8 mouse cellular contexts compared by ENCODE assay signal in genomic region chr8:61902521-61902920, GRCm38 (mm10). TPM values are rescaled to one million over a fixed set of nuclear protein-coding genes. Genes with fewer than 3 reads are reported as not detected.
DNase-seq lines count a peak whose midpoint lies in the region; ATAC-seq lines count a peak whose summit lies in the region.

Gene Palld, minus strand, starts transcription at chr8:61902690.

- H3K9ac ChIP-seq in limb, embryonic 12.5 days (replicated peaks) = no peak within 1 kb of the TSS

- no peaks in the 10 kb centered on the region for H3K4me1 ChIP-seq in brown adipose tissue, adult 24 weeks (ENCODE audit: control insufficient read depth, insufficient read depth, insufficient read length, low read length)
- no peaks in the 10 kb centered on the region for H3K4me1 ChIP-seq in limb, embryonic 12.5 days (replicated peaks)

- 86% methylated on average over 5 of the region's 5 CpGs for WGBS in limb, embryonic 12.5 days

- H3K36me3 ChIP-seq in limb, embryonic 12.5 days = no peaks in the 10 kb centered on the region

- no peak within 1 kb of the TSS for H3K4me2 ChIP-seq in limb, embryonic 12.5 days

- H3K27me3 ChIP-seq in limb, embryonic 12.5 days = no peaks in the 10 kb centered on the region

- H3K4me3 ChIP-seq in brown adipose tissue, adult 24 weeks (ENCODE audit: insufficient read depth, low read depth, low read length) = no peak within 1 kb of the TSS
- no peak within 1 kb of the TSS for H3K4me3 ChIP-seq in limb, embryonic 12.5 days (replicated peaks)

- no peak within 1 kb of the TSS for H3K27ac ChIP-seq in brown adipose tissue, adult 24 weeks (replicated peaks; ENCODE audit: low read depth, low read length)
- H3K27ac ChIP-seq in limb, embryonic 12.5 days = no peak within 1 kb of the TSS

- no peak for ATAC-seq in limb, embryonic 12.5 days (ENCODE audit: insufficient number of reproducible peaks, insufficient read depth, low FRiP score, low TSS enrichment, low read depth)

- DNase-seq in adrenal gland, adult 8-10 months = no peak
- peak; percentile 50 for DNase-seq in heart, adult 8-10 months (ENCODE audit: low spot score)
- DNase-seq in cerebellum, postnatal 14 days = no peak
- DNase-seq in right cerebral cortex, adult 18-20 months = no peak
- no peak for DNase-seq in kidney, adult 18-20 months
- no peak for DNase-seq in adipocyte (ENCODE audit: low spot score)

- H3K9me3 ChIP-seq in limb, embryonic 12.5 days = no peaks in the 10 kb centered on the region

RNA-seq across cellular contexts. Expression of gene Palld, which starts in this region (rescaled TPM):
- total RNA-seq in adrenal gland, adult 8-10 months (2022) = 10 to 100 TPM; 30.3 to 61.7 (median 47.0) TPM
- polyA plus RNA-seq in brown adipose tissue, adult 24 weeks (2012; ENCODE audit: insufficient read depth, insufficient read length, missing spikeins) = 14.7 and 16.7 TPM in 2 replicates
- total RNA-seq in heart, adult 8-10 months (2022) = 100 to 1,000 TPM; 172 to 203 (median 189) TPM
- 95.3 and 96.7 TPM in 2 replicates for polyA plus RNA-seq in limb, embryonic 12.5 days (2016; fragmentation: Nextera tagmentation; extraction: Ambion mirVana)
